Mouse (Mus musculus): ENCODE measurements around the gene Haus5.

Gene Haus5

DNA sequence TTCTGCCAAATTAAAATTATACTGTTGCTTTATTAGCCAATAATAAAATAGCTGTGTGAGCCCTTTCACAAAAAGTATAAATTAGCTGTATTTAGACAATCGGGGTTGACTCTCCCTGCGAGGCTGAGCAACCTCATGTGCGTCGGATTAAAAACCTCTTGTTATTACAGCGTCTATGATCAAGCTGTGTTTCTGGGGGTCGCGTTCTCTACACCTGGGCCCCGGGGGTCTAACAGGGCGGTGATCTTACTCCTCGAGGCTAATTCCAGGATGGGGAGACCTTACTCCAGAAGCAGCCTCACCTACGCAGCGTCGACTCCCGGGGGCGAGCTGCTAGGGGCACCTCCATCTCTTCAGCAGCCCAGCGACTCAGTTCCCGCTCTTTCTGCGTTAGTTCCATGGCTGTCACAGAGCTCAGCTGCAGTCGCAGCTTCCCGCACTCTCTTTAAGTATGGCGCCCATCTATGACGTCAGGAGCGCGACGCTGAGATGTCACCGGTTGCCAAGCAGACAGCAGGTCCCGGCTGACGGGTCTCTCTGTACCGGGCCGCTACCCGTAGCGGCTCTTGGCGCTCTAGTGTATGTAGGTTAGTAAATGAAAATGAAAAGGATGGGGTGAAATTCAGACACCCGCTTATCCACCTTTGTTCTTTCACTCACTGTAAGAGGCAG lies at the start of gene Haus5:
Gene Haus5, minus strand, starts transcription at position 466 of the 672 bp plus-strand sequence.
- DNase-seq (ENCODE audit: low read depth, low spot score): peak; percentile 93

DNA sequence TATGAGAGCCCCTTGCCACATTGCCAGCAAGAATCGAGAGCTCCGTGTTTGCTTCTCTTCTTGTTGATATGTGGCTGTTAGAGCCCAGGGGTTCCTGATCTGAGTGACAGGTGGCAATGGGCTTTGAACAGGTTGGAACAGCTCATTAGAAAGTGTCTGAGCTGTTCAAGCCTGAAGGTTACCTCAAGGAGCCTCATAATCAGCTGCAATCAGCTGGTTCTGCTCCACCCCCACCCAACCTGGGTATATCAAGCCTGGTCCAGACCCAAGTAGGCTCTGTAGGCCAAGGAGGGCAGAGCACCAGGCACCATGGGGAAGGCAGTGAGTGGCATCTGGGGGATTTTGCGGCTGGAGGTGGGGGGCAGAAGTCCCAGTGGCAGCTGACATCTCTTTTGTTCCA lies 47.1 kb upstream of the Haus5 start, which contains the start of gene Atp4a:
Gene Atp4a, plus strand, starts transcription at position 268 of the 400 bp plus-strand sequence.
- no peak for DNase-seq (ENCODE audit: low read depth, low spot score)

DNA sequence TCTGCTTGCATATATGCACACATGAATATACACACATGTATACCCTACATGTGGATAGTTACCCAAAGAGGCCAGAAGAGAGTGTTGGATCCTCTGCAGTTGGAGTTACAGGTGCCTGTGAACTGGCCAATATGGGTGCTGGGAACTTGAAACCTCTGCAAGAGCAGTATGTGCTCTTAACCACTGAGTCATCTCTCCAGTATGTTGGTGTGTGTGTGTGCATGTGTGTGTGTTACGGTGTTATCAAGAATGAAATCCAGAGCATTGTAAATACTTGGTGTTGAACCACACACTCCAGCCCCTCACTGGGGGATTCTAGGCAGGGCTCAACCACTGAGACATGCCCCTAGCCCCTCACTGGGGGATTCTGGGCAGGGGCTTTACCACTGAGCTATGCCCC lies 42.6 kb upstream of the Haus5 start:
- DNase-seq (ENCODE audit: low read depth, low spot score): no peak

DNA sequence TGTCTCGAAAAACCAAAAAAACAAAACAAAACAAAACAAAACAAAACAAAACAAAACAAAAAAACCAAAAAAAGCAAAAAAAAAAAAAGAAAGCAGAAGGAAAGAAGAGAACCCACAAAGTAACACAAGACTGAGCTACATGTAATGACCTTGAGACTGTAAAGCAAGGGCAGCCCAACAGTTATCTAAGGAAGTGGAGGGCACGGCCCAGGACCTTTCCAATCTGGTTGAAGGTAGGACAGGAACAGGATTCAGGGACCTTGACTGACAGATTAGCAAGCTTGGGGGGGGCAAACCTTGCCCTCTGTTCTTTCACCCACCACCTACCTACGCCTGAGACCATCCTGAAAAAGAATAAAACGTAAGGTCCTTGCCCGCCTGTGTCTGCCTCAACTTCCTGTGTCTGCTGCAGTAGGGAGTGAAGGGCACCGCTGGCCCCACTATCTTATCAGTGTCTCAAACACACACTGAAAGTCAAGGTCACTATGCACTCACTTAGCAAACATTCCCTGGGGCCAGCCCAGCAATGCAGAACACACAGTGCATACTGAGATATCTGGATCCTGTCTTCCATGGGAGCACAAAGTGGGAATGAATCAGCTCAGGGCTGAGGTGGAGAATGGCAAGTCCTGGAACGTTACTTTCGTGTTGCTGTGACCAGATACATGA lies 41.6 kb upstream of the Haus5 start:
- no peak for DNase-seq (ENCODE audit: low read depth, low spot score)

DNA sequence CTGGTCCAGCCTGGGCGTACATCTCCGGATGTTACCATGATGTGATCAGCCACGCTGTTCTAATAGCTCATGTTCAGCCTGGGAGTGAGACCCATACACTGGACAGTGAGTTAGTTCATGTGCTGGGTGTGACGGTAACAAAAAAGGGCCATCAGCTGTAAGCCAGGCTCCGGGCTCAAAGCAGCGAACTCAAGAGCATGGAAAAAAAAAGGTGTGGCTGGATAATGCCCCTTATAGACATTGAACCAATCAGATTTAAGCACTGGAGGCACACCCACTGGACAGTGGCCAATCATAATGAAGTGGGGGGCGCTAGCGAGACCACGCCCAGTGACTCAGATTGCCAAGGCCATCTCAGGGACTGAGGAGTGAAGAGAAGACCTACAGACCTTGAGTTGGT lies 33.8 kb upstream of the Haus5 start, which contains the start of gene 2200002J24Rik:
Gene 2200002J24Rik, plus strand, starts transcription at position 338 of the 400 bp plus-strand sequence.
- DNase-seq (ENCODE audit: low read depth, low spot score): peak; percentile 79

DNA sequence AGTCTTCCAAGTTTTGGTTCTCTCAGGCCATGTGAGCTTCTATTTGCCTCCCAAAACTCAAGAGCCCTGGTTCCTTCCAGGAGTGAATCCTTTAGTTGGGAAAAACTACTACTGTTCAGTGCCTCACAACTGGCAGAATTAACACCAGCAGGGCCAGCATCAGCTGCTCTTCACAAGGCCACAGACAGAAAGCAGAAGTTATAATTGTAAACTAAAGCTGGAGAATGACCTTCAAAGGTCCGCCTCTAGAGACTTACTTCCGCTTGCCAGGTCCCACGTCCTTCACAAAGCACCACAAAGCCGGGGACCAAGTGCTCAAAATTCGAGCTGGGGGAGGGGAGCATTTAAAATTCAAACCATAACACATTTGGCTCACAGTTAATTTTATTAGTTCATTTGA lies 33.3 kb upstream of the Haus5 start:
- DNase-seq (ENCODE audit: low read depth, low spot score): no peak

DNA sequence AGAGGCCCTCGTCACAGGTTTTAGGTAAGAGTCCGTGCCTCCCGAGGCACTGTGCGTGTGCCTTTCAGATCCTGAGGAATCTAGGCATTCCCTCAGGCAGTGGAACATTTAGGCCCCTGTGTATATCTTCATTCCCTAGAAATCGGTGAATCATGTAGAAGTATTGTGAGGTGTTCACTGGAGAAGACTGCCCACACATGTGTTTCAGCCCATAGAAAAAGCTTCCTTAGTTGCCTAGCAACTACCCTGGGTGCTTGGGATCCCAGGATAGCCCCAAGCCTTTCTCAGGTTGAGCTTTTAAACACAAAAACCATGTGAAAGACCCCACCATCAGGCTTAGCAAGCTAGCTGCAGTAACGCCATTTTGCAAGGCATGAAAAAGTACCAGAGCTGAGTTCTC lies 23.5 kb upstream of the Haus5 start:
- no peak for DNase-seq (ENCODE audit: low read depth, low spot score)

DNA sequence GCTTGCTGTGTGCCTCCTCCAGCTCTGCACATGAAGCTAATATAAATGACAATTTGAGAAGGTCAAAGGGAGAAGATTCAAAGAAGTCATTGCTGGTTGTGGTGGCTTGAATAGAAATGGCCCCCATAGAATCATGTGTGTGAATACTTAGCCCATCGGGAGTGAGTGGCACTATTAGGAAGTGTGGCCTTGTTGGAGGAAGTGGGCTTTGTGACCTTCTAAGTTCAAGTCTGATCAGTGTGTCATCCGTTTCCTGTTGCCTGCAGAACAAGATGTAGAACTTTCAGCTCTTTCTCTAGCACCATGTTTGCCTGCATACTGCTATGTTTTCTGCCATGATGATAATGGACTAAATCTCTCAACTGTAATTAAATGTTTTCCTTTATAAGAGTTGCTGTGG lies 18.6 kb upstream of the Haus5 start:
- no peak for DNase-seq (ENCODE audit: low read depth, low spot score)

DNA sequence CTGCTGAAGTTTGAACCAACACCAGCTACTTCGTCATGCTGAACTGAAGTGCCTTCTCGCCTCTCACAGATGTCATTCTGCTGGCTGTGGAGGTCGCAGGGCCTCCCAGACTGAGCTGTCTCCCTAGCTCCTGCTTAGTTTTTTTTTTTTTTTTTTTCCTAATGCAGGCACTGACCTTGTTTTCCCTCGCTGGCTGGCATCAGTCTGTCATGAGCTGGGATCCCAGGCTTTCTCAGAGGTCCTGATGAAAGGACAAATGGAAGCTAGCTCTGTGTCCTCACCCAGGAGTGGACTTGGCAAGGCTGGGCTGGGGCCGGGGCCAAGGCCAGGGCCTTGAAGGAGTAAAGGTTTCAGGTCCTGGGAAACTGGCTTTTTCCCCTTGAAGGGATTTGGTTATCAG lies 17.1 kb upstream of the Haus5 start:
- no peak for DNase-seq (ENCODE audit: low read depth, low spot score)

DNA sequence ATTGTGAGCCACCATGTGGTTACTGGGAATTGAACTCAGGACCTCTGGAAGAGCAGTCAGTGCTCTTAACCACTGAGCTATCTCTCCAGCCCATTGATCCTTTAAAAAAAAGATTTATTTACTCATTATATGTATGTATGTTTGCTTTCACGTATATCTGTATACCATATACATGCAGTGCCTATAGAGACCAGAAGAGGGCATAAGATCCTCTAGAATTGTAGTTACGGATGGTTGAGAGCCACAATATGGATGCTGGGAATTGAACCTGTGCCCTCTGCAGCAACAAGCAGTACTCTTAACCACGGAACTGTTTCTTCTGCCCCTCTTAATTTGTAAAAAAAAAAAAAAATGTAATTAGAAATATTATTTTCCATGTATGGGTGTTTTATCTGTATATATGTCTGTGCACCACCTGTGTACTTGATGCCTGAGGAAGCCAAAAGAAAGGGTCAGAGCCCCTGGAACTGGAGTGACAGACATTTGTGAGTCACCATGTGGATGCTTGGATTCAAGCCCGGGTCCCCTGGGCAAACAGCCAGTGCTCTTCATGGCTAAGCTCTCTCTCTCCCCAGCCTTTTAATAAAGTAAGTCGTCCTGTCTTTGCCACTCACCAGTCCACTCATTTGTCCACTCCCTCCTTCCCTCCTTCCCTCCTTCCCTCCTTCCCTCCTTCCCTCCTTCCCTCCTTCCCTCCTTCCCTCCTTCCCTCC lies 13.6 kb upstream of the Haus5 start:
- no peak for DNase-seq (ENCODE audit: low read depth, low spot score)

DNA sequence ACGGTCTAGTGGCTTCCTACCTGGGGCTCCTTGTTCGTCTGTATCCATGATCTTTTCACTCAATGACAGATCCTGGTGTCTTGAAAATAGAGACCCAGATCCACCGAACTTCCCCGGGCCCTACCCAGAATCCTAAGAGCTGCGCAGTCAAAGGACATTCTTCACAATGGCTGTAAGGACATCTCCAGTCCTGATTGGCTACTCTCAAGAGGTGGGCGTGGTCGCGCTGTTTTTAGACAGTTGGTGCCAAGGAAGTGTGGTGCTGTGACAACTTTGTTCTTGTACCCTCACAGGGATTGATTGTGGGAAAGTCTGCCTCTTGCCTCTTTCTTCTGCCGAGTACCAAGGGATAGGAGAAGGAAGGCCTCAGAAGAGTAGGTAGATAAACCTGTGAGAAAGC lies 6.7 kb upstream of the Haus5 start, which contains the start of gene Pmis2:
Gene Pmis2, minus strand, starts transcription at position 126 of the 400 bp plus-strand sequence.
- DNase-seq (ENCODE audit: low read depth, low spot score): peak; percentile 77

DNA sequence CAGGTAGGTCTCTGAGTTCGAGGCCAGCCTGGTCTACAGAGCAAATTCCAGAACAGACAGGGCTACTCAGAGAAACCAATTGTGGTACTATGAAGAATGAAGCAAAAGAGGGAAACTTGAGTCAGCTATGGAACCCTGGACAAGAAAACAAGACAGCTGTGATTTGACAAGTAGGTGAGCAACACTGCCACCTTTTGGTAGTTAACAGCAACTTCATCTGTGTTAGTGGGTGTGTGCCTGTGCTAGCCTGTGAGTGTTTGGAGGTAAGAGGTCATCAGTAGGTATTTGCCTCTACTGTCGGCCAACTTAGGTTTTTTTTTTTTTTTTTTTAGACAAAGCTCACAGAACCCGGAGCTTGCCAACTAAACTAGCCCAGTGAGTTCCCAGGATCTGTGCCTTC lies 4.4 kb upstream of the Haus5 start:
- peak; percentile 90 for DNase-seq (ENCODE audit: low read depth, low spot score)

DNA sequence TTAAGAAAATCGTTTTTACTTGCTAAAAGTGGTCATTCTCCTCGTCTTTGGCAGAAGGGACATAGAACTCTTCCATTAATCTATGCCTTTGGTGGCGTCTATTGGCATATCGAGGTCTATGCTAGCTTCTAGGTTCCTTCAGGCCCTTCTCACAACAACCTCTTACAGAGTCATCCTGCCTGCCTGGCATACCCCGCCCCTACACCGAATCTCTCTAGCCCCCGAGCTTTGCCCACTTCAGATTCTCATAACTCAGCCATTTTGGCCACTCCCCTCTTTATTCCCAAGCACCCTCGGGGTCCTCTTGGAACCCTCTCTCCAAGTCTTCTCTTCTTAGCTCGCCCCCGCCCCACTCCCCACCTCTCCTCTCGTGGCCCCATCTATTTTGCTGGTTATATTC lies 527 bp upstream of the Haus5 start:
- no peak for DNase-seq (ENCODE audit: low read depth, low spot score)

DNA sequence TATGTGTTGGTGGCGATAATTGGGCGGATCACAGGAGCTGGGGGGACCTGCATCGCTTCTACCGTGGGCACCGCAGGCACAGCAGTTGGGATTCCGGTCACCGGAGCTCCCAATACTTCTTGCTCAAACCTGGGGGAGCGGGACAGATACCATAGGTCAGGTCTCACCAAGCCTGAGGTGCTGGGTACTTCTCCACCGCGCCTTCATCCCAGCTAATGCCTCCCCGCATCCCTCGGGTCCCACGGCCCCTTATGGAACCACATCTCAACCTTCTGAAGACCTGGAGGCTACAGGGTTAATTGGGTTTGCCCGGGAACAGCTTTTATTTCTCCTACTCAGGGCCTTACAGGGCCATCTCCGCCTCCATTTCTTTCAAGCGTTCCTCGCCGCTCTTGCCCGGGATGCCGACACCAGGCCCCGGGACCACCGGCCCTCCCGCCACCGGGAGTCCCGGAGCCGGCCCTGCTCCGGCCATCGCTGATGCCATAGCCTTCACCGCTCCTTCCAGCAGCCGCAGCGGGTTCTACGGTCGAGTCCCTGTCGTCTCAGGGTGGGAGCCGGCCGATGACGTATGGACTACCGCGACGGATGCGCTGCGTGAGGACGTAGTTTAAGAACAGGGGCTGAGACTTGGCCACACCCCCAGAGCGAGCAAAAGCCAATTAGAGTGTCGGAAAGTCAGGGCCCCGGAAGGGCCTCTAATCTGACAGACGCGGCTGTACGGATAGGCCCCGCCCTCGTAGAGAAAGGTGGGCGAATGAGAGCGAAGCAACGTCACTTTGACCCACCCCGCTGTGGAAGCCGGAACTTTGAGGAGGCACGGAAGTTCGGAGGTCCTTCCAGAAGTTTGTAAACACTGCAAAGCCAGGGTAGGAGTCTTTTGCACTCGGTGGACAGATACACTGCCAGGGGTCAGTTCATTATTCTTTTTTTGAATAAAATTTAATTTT lies 14.9 kb downstream of the Haus5 start, which contains the start of gene Rbm42:
Gene Rbm42, minus strand, starts transcription at position 727 of the 950 bp plus-strand sequence.
- peak; percentile 99 for DNase-seq (ENCODE audit: low read depth, low spot score)

DNA sequence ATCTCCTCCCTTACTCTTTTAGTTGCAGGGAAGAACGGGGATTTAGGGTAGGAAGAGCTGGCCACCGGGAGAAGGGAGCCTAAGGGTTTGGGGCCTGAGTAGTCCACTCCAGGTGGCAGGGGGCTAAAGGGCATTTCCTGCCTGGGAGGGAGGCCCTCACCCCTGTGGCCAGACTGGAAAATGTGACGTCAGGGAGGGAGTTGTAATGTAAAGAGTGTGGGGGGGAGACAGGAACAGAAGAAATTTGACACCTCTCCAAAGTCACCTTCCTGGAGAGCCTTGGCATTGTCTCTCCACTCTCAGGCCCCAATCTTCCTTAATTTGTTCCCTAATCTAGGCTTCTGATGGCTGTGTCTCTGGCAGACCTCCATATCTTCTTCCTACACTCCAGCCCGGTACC lies 25.7 kb downstream of the Haus5 start:
- DNase-seq (ENCODE audit: low read depth, low spot score): peak; percentile 54

DNA sequence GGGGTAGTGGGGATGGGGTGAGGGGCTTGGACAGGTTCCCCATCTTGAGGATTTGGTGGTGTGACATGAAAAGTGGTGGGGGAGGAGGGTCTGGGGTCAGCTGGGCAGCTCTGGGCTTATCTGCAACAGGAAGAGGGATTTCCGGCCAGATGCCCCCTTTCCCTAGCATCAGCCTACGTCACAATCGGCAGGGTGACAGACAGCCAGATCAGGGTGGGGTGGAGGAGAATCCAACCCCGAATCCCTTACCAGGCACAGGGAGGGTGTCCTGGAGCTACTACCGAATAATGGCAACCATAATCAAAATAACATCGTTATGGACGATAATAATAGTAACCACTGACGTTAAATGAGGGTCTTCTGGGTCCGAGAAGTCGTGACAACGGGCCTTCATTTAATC lies 28.4 kb downstream of the Haus5 start:
- no peak for DNase-seq (ENCODE audit: low read depth, low spot score)

DNA sequence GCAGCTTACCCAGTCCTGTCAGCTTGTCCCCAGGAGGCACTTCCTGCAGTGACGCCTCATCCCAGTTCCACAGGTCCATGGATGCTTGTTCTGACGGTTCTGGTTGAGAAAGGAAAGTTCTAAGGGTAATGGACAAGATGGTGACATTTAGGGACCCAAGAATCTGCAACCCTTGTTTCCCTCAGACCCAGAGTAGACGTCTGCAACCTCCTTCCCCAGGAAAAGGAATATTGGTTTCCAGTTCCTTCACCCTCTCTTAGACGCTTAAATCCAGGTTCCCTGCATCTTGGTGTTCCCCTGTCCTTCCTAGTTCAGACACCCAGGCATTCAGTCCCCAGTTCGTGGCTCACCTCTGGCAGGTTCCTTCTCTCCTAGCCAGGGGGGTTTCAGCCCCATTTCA lies 29.0 kb downstream of the Haus5 start, which contains the start of gene Etv2:
Gene Etv2, minus strand, starts transcription at position 101 of the 400 bp plus-strand sequence.
- no peak for DNase-seq (ENCODE audit: low read depth, low spot score)

DNA sequence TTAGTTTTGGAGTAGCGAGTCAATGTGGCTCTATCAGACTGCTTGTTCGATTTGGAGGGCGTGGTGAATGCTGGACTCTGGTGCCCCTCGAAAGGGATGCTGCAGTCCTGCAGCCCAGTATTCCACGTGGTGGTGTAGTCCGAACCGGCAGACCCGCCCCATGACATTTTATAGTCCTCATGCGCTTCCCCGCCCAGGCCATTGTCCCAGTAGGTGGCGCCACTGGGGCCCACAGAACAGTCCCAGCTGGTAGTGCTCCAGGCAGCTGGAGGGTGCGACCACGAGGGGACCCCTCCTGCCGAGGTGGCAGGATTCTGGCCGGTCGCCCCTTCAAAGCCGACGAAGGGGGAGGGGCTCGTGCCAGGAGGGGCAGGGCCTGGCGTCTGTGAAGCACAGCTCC lies 30.2 kb downstream of the Haus5 start:
- peak; percentile 90 for DNase-seq (ENCODE audit: low read depth, low spot score)

DNA sequence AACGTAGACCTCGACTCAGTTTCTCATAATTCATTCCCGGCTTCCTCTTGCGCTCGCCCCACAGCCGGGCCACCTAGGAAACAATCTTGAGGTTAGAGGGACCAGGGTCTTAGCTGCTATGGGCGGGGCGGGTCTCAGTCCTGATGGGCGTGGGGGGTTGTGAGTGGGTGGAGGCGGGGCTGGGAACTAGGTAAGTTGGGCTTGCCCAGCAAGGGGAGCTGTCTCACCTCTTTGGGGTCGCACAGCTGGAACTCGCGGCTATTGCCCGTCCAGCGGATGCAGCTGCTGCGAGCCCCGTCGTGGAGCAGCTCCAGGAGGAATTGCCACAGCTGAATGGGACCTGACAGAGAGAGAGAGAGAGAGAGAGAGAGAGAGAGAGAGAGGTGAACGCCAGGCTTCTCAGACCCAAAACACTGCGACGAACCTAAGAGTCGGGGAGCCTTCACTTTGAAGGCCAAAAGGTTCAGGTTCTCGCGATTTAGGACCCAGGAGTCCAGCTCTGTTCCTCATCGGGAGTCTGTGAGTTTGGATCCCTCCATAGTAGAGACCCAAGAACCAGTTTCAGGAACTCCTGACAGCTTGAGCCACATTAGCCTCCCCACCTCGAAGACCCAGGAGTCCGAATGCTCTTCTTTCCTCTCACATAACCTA lies 30.9 kb downstream of the Haus5 start:
- peak; percentile 43 for DNase-seq (ENCODE audit: low read depth, low spot score)

DNA sequence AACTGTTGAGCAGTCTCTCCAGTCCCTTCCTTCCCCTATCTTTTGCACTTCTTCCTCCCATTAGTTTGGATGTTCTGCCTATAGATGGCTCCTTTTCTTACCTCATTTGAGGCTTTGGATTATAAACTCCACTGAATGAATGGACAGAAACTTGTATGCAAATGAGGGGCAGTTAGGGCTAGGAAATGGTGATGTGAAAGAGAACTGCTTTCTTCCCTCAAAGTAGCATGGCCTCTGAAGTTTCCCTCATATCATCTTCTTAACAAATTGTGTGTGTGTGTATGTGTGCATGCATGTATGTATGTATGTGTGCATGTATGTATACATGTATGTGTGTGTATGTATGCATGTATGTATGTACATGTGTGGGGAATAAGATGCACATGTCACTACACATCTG lies 35.8 kb downstream of the Haus5 start:
- no peak for DNase-seq (ENCODE audit: low read depth, low spot score)

DNA sequence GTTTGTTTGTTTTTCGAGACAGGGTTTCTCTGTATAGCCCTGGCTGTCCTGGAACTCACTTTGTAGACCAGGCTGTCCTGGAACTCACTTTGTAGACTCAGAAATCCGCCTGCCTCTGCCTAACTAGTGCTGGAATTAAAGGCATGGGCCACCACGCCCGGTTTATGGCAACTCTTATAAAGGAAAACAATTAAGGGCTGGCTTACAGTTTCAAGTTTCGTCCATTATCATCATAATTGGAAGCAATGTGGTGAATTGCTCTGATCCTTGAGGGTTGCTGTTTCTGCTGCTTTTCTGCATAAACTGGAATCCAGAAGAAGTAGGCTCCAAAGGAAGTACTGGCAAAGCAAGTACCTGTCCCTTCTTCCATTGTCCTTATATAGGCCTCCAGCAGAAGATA lies 38.1 kb downstream of the Haus5 start:
- peak; percentile 61 for DNase-seq (ENCODE audit: low read depth, low spot score)
